8 mouse cellular contexts compared by ENCODE assay signal in genomic region chr11:118247359-118248095, GRCm38 (mm10). TPM values are rescaled to one million over a fixed set of nuclear protein-coding genes. Genes with fewer than 3 reads are reported as not detected.
DNase-seq lines count a peak whose midpoint lies in the region; ATAC-seq lines count a peak whose summit lies in the region.

No protein-coding gene starts in this region.

- no peaks in the 10 kb centered on the region for H3K9me3 ChIP-seq in forebrain, embryonic 14.5 days (replicated peaks; ENCODE audit: control insufficient read depth, low read length)
- no peaks in the 10 kb centered on the region for H3K9me3 ChIP-seq in hindbrain, embryonic 10.5 days
- H3K9me3 ChIP-seq in limb, embryonic 10.5 days (replicated peaks), result no peaks in the 10 kb centered on the region

- H3K4me1 ChIP-seq in forebrain, embryonic 14.5 days (ENCODE audit: control insufficient read depth, insufficient read depth, low read length), result peaks cover 16% of the 10 kb centered on the region
- peaks cover 37% of the 10 kb centered on the region for H3K4me1 ChIP-seq in hindbrain, embryonic 10.5 days (replicated peaks)
- H3K4me1 ChIP-seq in limb, embryonic 10.5 days, result peaks cover 44% of the 10 kb centered on the region

- DNase-seq in NIH3T3 (ENCODE audit: low read depth), result peak; percentile 68
- peak; percentile 65 to 77 for DNase-seq in cerebellum, adult 18-20 months
- peak; percentile 56 for DNase-seq in forebrain, embryonic 14.5 days (ENCODE audit: low spot score)
- peak; percentile 52 for DNase-seq in hindbrain, embryonic 10.5 days (ENCODE audit: low spot score)
- peak; percentile 75 for DNase-seq in limb, embryonic 10.5 days (ENCODE audit: low spot score)
- peak; percentile 78 for DNase-seq in skeletal muscle tissue, adult 2 months (ENCODE audit: low read depth, low spot score)

- H3K27ac ChIP-seq in forebrain, embryonic 14.5 days (ENCODE audit: low read depth, low read length), result no peak overlapping the region
- H3K27ac ChIP-seq in hindbrain, embryonic 10.5 days, result peak overlapping the region; percentile 89
- H3K27ac ChIP-seq in limb, embryonic 10.5 days, result peak overlapping the region; percentile 95

- peak overlapping the region; percentile 80 for H3K4me3 ChIP-seq in forebrain, embryonic 14.5 days (ENCODE audit: low read depth, low read length)
- H3K4me3 ChIP-seq in hindbrain, embryonic 10.5 days, result peak overlapping the region; percentile 79
- peak overlapping the region; percentile 97 for H3K4me3 ChIP-seq in limb, embryonic 10.5 days

- H3K36me3 ChIP-seq in forebrain, embryonic 14.5 days (ENCODE audit: control insufficient read depth, insufficient read depth, low read length), result no peaks in the 10 kb centered on the region
- H3K36me3 ChIP-seq in hindbrain, embryonic 10.5 days, result no peaks in the 10 kb centered on the region
- H3K36me3 ChIP-seq in limb, embryonic 10.5 days, result no peaks in the 10 kb centered on the region

- peak overlapping the region; percentile 96 for H3K4me2 ChIP-seq in forebrain, embryonic 14.5 days (ENCODE audit: low read length)

- no peaks in the 10 kb centered on the region for H3K27me3 ChIP-seq in forebrain, embryonic 14.5 days (replicated peaks; ENCODE audit: control insufficient read depth, insufficient read depth, low read length)
- peaks cover 9% of the 10 kb centered on the region for H3K27me3 ChIP-seq in hindbrain, embryonic 10.5 days (ENCODE audit: insufficient read depth, poor library complexity, severe bottlenecking)
- no peaks in the 10 kb centered on the region for H3K27me3 ChIP-seq in limb, embryonic 10.5 days (ENCODE audit: low read depth, poor library complexity, severe bottlenecking)

- peak overlapping the region; percentile 80 for H3K9ac ChIP-seq in forebrain, embryonic 14.5 days (ENCODE audit: low read length)

- no peak for ATAC-seq in forebrain, embryonic 14.5 days
- ATAC-seq in megakaryocyte-erythroid progenitor cell, adult 5-6 weeks (replicated peaks; ENCODE audit: low FRiP score, low TSS enrichment, poor library complexity, severe bottlenecking), result peak; percentile 36
- ATAC-seq in inflammation-experienced regulatory T-cells, adult 6 months, result no peak

- WGBS in forebrain, embryonic 14.5 days, result 2% methylated on average over 40 of the region's 43 CpGs
- WGBS in hindbrain, embryonic 10.5 days, result 3% methylated on average over 43 of the region's 43 CpGs
- WGBS in limb, embryonic 10.5 days, result 3% methylated on average over 43 of the region's 43 CpGs

RNA-seq across cellular contexts. Expression of gene Cyth1, which starts 0.9 kb away (rescaled TPM):
- 21.9 and 24.8 TPM in 2 replicates for polyA plus RNA-seq in forebrain, embryonic 14.5 days (2014; fragmentation: Nextera tagmentation; extraction: Ambion mirVana)
- polyA plus RNA-seq in hindbrain, embryonic 10.5 days (2016; fragmentation: Nextera tagmentation; extraction: Ambion mirVana), result 13.9 and 23.0 TPM in 2 replicates
- 17.9 and 22.6 TPM in 2 replicates for polyA plus RNA-seq in limb, embryonic 10.5 days (2016; fragmentation: Nextera tagmentation; extraction: Ambion mirVana)
- total RNA-seq in megakaryocyte-erythroid progenitor cell, adult 5-6 weeks (2014; fragmentation: Nextera tagmentation), result 6.8 and 14.3 TPM in 2 replicates
- total RNA-seq in megakaryocyte-erythroid progenitor cell, adult 5-6 weeks (2017), result 11.2 and 17.7 TPM in 2 replicates
- 10 to 100 TPM; 33.8 to 51.6 (median 41.7) TPM for polyA plus RNA-seq in inflammation-experienced regulatory T-cells, adult 6 months (2017; shearing (Covaris generic))

RNA-seq across cellular contexts. Expression of gene Usp36, which starts 42.5 kb away (rescaled TPM):
- 7.1 and 8.7 TPM in 2 replicates for polyA plus RNA-seq in forebrain, embryonic 14.5 days (2014; fragmentation: Nextera tagmentation; extraction: Ambion mirVana)
- polyA plus RNA-seq in hindbrain, embryonic 10.5 days (2016; fragmentation: Nextera tagmentation; extraction: Ambion mirVana), result 18.9 and 21.6 TPM in 2 replicates
- polyA plus RNA-seq in limb, embryonic 10.5 days (2016; fragmentation: Nextera tagmentation; extraction: Ambion mirVana), result 25.6 and 27.4 TPM in 2 replicates
- total RNA-seq in megakaryocyte-erythroid progenitor cell, adult 5-6 weeks (2014; fragmentation: Nextera tagmentation), result 39.5 and 44.6 TPM in 2 replicates
- total RNA-seq in megakaryocyte-erythroid progenitor cell, adult 5-6 weeks (2017), result 16.6 and 17.1 TPM in 2 replicates
- 10 to 100 TPM; 14.3 to 24.4 (median 22.5) TPM for polyA plus RNA-seq in inflammation-experienced regulatory T-cells, adult 6 months (2017; shearing (Covaris generic))
